Mouse (Mus musculus) hindbrain, postnatal 0 days (tissue): ENCODE measurements around the gene Rab36. TPM values are rescaled to one million over a fixed set of nuclear protein-coding genes. Genes with fewer than 3 reads are reported as not detected.

Experiments
- ATAC-seq: fragments of 200-750 bp; cut with Nextera tagmentation; 2 replicates; pipeline ENCODE4 v1.8.0; 2017; ENCODE audit warnings: mild to moderate bottlenecking, moderate TSS enrichment, moderate library complexity
- DNase-seq: peaks from one replicate; pipeline ENCODE4 v3.0.0-alpha.2; 2015; ENCODE audit warnings: low spot score
- H3K27ac ChIP-seq: fragments of 300-500 bp; sonication (generic); 2 replicates; pipeline ENCODE4 v1.5.1; 2014; ENCODE audit warnings: mild to moderate bottlenecking
- H3K27me3 ChIP-seq: fragments of 300-500 bp; sonication (generic); 2 replicates; pipeline ENCODE4 v1.6.1; 2014; ENCODE audit warnings: low read length, mixed read lengths; ENCODE audit not compliant: insufficient read depth
- H3K36me3 ChIP-seq: fragments of 300-500 bp; sonication (generic); 2 replicates; pipeline ENCODE4 v1.6.1; 2014; ENCODE audit warnings: low read length, mixed read lengths; ENCODE audit not compliant: insufficient read depth
- H3K4me1 ChIP-seq: fragments of 300-500 bp; sonication (generic); 2 replicates; pipeline ENCODE4 v1.6.1; 2014; ENCODE audit warnings: antibody characterized with exemption, low read length, mixed read lengths; ENCODE audit not compliant: insufficient read depth
- H3K4me2 ChIP-seq: fragments of 300-500 bp; sonication (generic); 2 replicates; pipeline ENCODE4 v1.6.1; 2014; ENCODE audit warnings: low read depth, mild to moderate bottlenecking, low read length, moderate library complexity, mixed read lengths
- H3K4me3 ChIP-seq: fragments of 300-500 bp; sonication (generic); 2 replicates; pipeline ENCODE4 v1.5.1; 2014; ENCODE audit warnings: low read length
- H3K9ac ChIP-seq: fragments of 300-500 bp; sonication (generic); replicated peaks from 2 replicates; pipeline ENCODE4 v1.6.1; 2014; ENCODE audit warnings: mild to moderate bottlenecking, low read length, moderate library complexity, mixed read lengths
- H3K9me3 ChIP-seq: fragments of 300-500 bp; sonication (generic); 2 replicates; pipeline ENCODE4 v1.6.1; 2016; ENCODE audit warnings: low read length, mixed read lengths
- CTCF ChIP-seq: IDR thresholded peaks from 2 replicates; pipeline ENCODE4 v1.5.1; 2016; ENCODE audit warnings: antibody characterized with exemption, control low read depth, low read depth
- WGBS: fragments of 180-500 bp; shearing (Covaris S2); extraction: QIAGEN DNeasy Blood & Tissue Kit; methylation state at CpG from one replicate; pipeline ENCODE4 v1.1.7; 2014; 5-methylcytosine and 5-hydroxymethylcytosine counted together
- polyA plus RNA-seq: library from polyadenylated mRNA; unstranded; fragments of >200 nt; fragmentation: Nextera tagmentation; extraction: Ambion mirVana; gene quantifications from 2 replicates; pipeline ENCODE4 v1.2.1, GENCODE M21; 2015
- total RNA-seq: library from RNA; depleted of rRNA; stranded (reverse); fragments of >200 nt; gene quantifications from 2 replicates; pipeline ENCODE4 v1.2.3, GENCODE M21; 2014

Rab36 gene
- total and polyA plus RNA-seq, 2 experiments from 2014 or later, result 17.7 to 25.3 TPM

DNA sequence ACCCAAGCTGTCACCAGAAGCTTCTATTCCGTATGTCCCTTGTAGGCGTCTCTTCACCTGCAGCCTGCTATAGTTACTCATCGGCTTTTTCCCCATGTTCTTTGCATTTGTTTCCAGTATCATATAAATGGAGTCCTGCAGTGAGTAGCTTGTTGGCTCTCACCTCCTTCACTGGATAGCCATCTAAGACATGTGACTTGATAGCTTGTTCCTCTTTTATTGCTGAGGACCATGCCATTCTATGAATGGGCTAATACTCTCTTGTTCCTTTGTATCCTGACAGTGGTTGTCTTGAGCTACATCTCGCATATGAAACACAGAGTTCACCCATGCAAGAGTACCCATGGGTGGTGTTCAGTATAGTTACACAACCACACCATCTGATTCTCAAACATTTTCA is 51.6 kb downstream of the Rab36 start:
- TF ChIP-seq CTCF, result no peak
- Histone ChIP-seq H3K9me3 (no peaks in the 10 kb centered on the region), H3K4me3 (no peak overlapping the region), H3K36me3 (no peaks in the 10 kb centered on the region), H3K27ac (no peak overlapping the region), H3K27me3 (no peaks in the 10 kb centered on the region), H3K4me2 (no peak overlapping the region), H3K4me1 (peaks cover 3% of the 10 kb centered on the region; the same call in 1 of the 2 replicates), H3K9ac (no peak overlapping the region)
- DNase-seq (no peak), ATAC-seq (no peak)
- 89% methylated on average over 4 of the region's 4 CpGs for WGBS

DNA sequence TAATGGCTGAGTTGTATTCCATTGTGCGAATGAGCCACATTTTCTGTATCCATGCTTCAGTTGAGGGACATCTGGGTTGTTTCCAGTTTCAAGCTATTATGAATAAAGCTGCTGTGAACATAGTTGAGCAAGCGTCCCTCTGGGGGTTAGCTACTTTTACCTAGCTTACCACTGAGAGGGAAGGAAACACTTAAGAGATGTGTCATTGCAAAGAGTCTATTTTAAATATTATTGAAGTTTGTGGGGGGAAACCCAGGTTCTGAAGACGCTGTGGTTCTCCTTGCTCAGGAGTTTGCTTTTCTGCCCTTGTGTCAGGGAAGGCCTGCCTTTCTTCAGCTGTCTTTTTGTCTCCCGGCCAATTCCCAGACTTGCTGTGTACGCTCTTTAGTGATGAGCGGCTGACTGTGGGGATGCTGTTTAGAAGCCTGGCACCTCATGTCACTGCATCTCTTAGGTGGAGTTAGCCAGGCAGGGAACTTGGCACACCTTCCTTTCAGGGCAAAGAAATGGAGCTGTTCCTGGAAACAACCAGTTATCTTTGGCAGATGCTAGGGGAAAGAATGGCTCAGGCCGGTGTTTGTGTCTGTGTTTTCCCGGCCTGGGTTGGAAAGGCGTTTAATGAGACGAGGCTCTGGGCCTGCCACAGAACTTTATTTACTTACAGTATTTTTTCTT is 54.8 kb downstream of the Rab36 start:
- no peak overlapping the region for H3K27ac ChIP-seq
- ATAC-seq, result peak; percentile 62; the same call in 1 of the 2 replicates

DNA sequence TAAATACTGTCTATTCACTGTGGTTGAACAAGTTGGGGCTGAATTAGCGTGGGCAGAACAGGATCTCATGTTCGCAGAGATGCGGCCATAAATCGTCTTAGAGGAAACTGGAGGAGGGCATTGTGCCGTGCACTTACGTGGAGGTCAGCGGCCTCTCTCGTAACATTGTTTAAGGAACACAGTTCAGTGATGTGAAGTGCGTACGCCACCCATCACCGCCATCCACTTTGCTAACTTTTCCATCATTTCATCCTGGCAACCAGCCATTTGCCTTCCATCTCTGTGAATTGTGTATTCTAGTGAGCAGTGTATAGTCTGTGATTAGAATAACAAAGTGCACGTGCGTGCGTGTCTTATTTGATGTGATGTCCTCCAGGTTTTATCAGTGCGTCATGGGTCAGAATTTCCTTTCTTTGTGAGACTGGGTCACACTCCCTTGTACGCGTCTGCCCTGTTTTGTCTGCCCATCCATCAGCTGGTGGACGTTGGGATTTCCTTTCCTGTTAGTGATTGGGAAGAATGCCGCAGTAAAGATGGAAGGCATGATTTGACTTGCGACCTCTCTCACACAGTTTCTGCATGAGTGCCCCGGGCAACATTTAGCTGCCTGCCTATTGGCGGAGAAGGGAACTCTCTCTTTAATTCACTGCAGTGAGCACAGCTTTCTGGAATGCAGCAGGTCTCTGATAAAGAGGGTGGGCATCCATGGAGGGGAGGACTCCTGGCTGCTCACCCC is 56.6 kb downstream of the Rab36 start:
- no peak for DNase-seq

More for the DNA sequence above, 54.8 kb downstream of the Rab36 start:
- H3K4me2 ChIP-seq, result no peak overlapping the region
- peak; percentile 75 for DNase-seq
- H3K4me1 ChIP-seq, result peaks cover 3% of the 10 kb centered on the region; the same call in 1 of the 2 replicates
- WGBS, result 34% methylated on average over 10 of the region's 10 CpGs
- H3K9ac ChIP-seq, result no peak overlapping the region
- no peak overlapping the region for H3K4me3 ChIP-seq
- no peak for TF ChIP-seq CTCF
- H3K36me3 ChIP-seq, result no peaks in the 10 kb centered on the region
- H3K9me3 ChIP-seq, result no peaks in the 10 kb centered on the region
- no peaks in the 10 kb centered on the region for H3K27me3 ChIP-seq

DNA sequence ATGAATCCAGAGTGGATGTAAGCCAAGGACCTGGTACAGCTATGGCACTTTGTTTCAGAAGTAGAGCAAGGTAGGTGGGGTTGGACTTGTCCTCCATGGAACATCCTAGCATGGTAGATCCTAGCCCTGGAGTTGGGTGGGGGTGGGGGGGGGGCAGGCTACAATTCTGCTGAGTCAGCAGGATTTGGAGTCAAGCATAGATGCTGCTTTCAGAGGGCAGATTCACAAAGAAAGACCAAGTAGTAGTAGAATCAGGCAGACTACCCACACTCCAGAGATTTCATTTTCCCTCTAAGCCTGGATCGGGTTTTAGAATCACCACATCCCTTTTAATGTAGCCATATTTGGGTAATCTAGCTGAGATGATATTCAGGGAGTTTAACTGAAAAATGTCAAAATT is 57.5 kb downstream of the Rab36 start:
- Histone ChIP-seq H3K4me3 (no peak overlapping the region), H3K9ac (no peak overlapping the region), H3K4me2 (no peak overlapping the region), H3K4me1 (peaks cover 16% of the 10 kb centered on the region; the same call in 1 of the 2 replicates), H3K9me3 (no peaks in the 10 kb centered on the region), H3K27me3 (no peaks in the 10 kb centered on the region), H3K36me3 (no peaks in the 10 kb centered on the region), H3K27ac (no peak overlapping the region)
- 97% methylated on average over 1 of the region's 1 CpGs for WGBS
- no peak for DNase-seq
- ATAC-seq, result no peak
- no peak for TF ChIP-seq CTCF

More for the DNA sequence above, 56.6 kb downstream of the Rab36 start:
- Histone ChIP-seq H3K4me1 (peaks cover 10% of the 10 kb centered on the region; the same call in 1 of the 2 replicates), H3K27me3 (no peaks in the 10 kb centered on the region), H3K4me3 (no peak overlapping the region), H3K36me3 (no peaks in the 10 kb centered on the region), H3K27ac (no peak overlapping the region), H3K9ac (no peak overlapping the region), H3K4me2 (no peak overlapping the region), H3K9me3 (no peaks in the 10 kb centered on the region)
- WGBS, result 30% methylated on average over 22 of the region's 22 CpGs
- TF ChIP-seq CTCF, result no peak
- peak; percentile 64 for ATAC-seq

DNA sequence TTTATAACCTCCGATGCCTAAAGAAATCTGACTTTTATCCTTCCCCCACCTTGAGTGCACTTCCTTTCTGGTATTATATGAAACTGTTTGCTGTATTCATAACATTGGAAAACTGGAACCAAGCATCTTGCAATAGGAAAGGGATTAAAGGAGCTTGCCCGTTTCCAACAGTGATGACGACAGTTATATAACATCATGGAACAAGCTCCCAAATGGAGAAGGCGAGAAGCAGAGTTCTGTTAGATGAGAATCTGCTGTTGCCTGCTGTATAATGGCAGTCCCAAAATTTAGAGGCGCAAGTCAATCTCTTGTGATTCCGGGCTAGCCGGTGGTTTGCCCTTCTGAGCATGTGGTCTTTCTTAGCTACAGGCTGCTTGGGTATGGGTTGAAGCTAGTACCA is 58.4 kb downstream of the Rab36 start:
- no peak overlapping the region for H3K4me3 ChIP-seq
- WGBS, result 96% methylated on average over 7 of the region's 7 CpGs
- DNase-seq, result no peak
- H3K4me2 ChIP-seq, result no peak overlapping the region
- H3K9me3 ChIP-seq, result no peaks in the 10 kb centered on the region
- H3K36me3 ChIP-seq, result no peaks in the 10 kb centered on the region
- H3K27ac ChIP-seq, result no peak overlapping the region
- no peak overlapping the region for H3K9ac ChIP-seq
- TF ChIP-seq CTCF, result no peak
- H3K4me1 ChIP-seq, result peaks cover 17% of the 10 kb centered on the region; the same call in 1 of the 2 replicates
- no peaks in the 10 kb centered on the region for H3K27me3 ChIP-seq
- ATAC-seq, result no peak

DNA sequence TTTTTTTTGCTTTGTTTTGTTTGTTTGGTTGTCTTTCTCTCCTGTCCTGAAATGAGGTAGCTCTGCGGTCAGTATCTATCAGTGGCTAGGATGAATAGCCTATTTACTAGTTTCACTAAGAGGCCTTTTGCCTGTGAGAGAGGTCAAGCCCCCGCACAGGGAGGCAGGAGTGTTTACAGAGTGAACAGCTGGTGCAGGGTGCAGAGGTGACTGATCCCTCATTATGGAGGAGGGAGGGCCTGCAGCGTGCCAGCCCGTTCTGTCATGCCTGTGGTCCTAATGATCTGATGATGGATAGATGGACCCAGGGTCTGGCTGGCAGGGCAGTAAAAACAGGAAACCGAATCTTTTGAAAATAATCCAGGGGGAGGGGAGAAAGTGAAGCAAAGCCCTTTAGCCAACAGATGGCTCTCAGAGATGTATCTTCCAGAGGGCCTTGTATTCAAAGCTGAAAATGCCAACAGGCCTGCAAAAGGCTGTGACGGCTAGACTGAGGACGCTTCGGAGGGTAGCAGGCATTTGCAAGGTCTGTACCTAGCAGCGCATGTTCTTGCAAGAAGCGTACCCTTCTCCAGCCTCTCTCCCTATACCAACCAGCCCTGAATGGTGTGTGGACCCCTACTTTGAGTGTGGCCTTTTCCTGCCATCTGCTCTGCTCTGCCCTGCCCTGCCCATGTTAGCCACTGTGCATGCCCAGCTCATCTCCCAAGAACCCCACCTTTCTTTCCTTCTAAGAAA is 61.8 kb downstream of the Rab36 start:
- no peak overlapping the region for H3K9ac ChIP-seq
- H3K4me3 ChIP-seq, result no peak overlapping the region
- no peaks in the 10 kb centered on the region for H3K27me3 ChIP-seq
- no peak overlapping the region for H3K27ac ChIP-seq
- 28% methylated on average over 10 of the region's 10 CpGs for WGBS
- H3K9me3 ChIP-seq, result no peaks in the 10 kb centered on the region
- peaks cover 24% of the 10 kb centered on the region; the same call in 1 of the 2 replicates for H3K4me1 ChIP-seq
- no peak for TF ChIP-seq CTCF
- no peak overlapping the region for H3K4me2 ChIP-seq
- DNase-seq (peak; percentile 31), ATAC-seq (peak; percentile 57)
- no peaks in the 10 kb centered on the region for H3K36me3 ChIP-seq
